11 mouse cellular contexts compared by ENCODE assay signal in the genomic region with DNA sequence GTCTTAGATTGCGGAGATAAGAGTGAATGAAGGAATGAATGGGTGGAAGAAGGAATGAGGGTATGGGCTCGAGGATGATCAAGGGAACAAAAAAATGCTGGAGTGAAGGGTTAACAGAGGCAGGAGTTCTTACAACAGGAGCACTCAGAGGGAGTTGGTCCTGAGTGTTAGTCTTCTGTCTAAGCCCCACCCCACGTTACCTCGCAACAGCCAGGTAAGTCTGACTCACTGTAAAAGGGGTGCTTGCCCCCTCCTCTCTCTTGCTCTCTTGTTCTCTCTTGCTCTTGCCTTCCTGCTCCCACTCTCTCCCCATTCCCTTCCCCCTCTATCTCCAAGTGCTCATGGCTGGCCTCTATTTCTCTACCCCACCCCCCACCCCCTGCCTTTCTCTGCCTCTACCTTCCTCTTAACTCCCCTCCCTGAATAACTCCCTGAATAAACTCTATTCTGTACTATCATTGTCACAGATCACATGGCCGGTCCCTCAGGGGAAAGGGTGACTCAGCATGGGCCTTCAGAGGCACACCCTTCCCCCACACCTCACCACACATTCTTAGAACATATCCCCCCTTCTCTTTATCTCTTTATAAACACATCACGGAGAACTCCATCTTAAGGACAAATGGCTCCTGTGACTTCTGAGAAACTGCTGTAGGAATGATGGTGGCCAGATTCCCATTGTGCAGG. TPM values are rescaled to one million over a fixed set of nuclear protein-coding genes. Genes with fewer than 3 reads are reported as not detected.
DNase-seq lines count a peak whose midpoint lies in the region; ATAC-seq and TF ChIP-seq lines count a peak whose summit lies in the region.
"Had no signal": no experiment of that assay in that cellular context is flagged by ENCODE, and none has a peak within 500 bp of the region (broad histone marks: within the 10 kb centered on the region; RNA-seq: fewer than 3 reads in every experiment).

No protein-coding gene starts in this region.

- DNase-seq in heart, postnatal 14 days: no peak
- no peak for DNase-seq in midbrain, embryonic 11.5 days (ENCODE audit: low spot score, missing footprints)
- peak; percentile 21 for DNase-seq in yolk sac, embryonic 10.5 days (ENCODE audit: low spot score)
- DNase-seq in frontal cortex, postnatal 14 days (ENCODE audit: low spot score in 2 of 2): no peak
- DNase-seq in cerebellum, adult 11 months: no peak
- DNase-seq: gastrocnemius, postnatal 14 days had no signal

- peaks cover 27% of the 10 kb centered on the region for H3K4me1 ChIP-seq in heart, embryonic 11.5 days (ENCODE audit: control insufficient read depth, insufficient read depth, low read length)
- H3K4me1 ChIP-seq in midbrain, embryonic 13.5 days (replicated peaks): peaks cover 44% of the 10 kb centered on the region
- H3K4me1 ChIP-seq in midbrain, embryonic 11.5 days (ENCODE audit: control insufficient read depth, insufficient read depth, low read length): peaks cover 19% of the 10 kb centered on the region
- H3K4me1 ChIP-seq in cortical plate, adult 2 months (ENCODE audit: control insufficient read depth, insufficient read depth, low read length): peaks cover 18% of the 10 kb centered on the region

- no peak for TF ChIP-seq CTCF in cortical plate, adult 2 months (IDR thresholded peaks at IDR 0.05; ENCODE audit: extremely low read depth, insufficient read depth, low read length)

- no peaks in the 10 kb centered on the region for H3K36me3 ChIP-seq in heart, embryonic 11.5 days (ENCODE audit: control insufficient read depth, insufficient read depth, low read length)
- H3K36me3 ChIP-seq in midbrain, embryonic 13.5 days: no peaks in the 10 kb centered on the region
- H3K36me3 ChIP-seq in midbrain, embryonic 11.5 days (ENCODE audit: control insufficient read depth, insufficient read depth, low read length): no peaks in the 10 kb centered on the region

- no peak for TF ChIP-seq POLR2A in cortical plate, adult 2 months (IDR thresholded peaks at IDR 0.05; ENCODE audit: extremely low read depth, insufficient read depth, low read length)

- peak; percentile 61 for ATAC-seq in heart, embryonic 11.5 days (replicated peaks; ENCODE audit: insufficient number of reproducible peaks, low FRiP score, low TSS enrichment)
- no peak for ATAC-seq in midbrain, embryonic 13.5 days
- no peak for ATAC-seq in midbrain, embryonic 11.5 days (ENCODE audit: low FRiP score)
- ATAC-seq: CD4-positive, CD25-positive, alpha-beta regulatory T cell, adult 4 months; forebrain, embryonic 13.5 days had no signal

- peaks cover 45% of the 10 kb centered on the region for H3K27me3 ChIP-seq in heart, embryonic 11.5 days (ENCODE audit: control insufficient read depth, insufficient read depth, low read length)
- H3K27me3 ChIP-seq in midbrain, embryonic 13.5 days: no peaks in the 10 kb centered on the region
- H3K27me3 ChIP-seq in midbrain, embryonic 11.5 days (ENCODE audit: control insufficient read depth, insufficient read depth, low read length): no peaks in the 10 kb centered on the region; the same call in 1 of the 2 replicates
- H3K27me3 ChIP-seq: forebrain, embryonic 13.5 days had no signal

- intact Hi-C loops in heart, postnatal 14 days (cut with DNase I): no loop called here

- no peak overlapping the region for H3K27ac ChIP-seq in heart, embryonic 11.5 days (ENCODE audit: low read depth, low read length)
- 0 out of 2 replicates have a peak overlapping the region, but pooled peaks have one; percentile 87 for H3K27ac ChIP-seq in midbrain, embryonic 13.5 days
- H3K27ac ChIP-seq in midbrain, embryonic 11.5 days (ENCODE audit: low read depth, low read length): no peak overlapping the region
- peak overlapping the region; percentile 24; the same call in 1 of the 2 replicates for H3K27ac ChIP-seq in cortical plate, adult 2 months (ENCODE audit: insufficient read depth, low read length)

- no peak overlapping the region for H3K4me2 ChIP-seq in heart, embryonic 11.5 days
- no peak overlapping the region for H3K4me2 ChIP-seq in midbrain, embryonic 13.5 days (replicated peaks)
- H3K4me2 ChIP-seq in midbrain, embryonic 11.5 days: no peak overlapping the region

- H3K9me3 ChIP-seq in heart, embryonic 11.5 days (replicated peaks; ENCODE audit: control insufficient read depth, low read length): no peaks in the 10 kb centered on the region
- H3K9me3 ChIP-seq in midbrain, embryonic 13.5 days: no peaks in the 10 kb centered on the region
- H3K9me3 ChIP-seq in midbrain, embryonic 11.5 days (ENCODE audit: control insufficient read depth, low read length): no peaks in the 10 kb centered on the region
- H3K9me3 ChIP-seq: forebrain, embryonic 13.5 days had no signal

- WGBS in heart, embryonic 11.5 days (ENCODE audit: insufficient replicate concordance): 50% methylated on average over 6 of the region's 6 CpGs
- 72% methylated on average over 6 of the region's 6 CpGs for WGBS in midbrain, embryonic 13.5 days
- WGBS in midbrain, embryonic 11.5 days: 62% methylated on average over 6 of the region's 6 CpGs

- H3K9ac ChIP-seq in heart, embryonic 11.5 days (ENCODE audit: low read depth, low read length): no peak overlapping the region
- no peak overlapping the region for H3K9ac ChIP-seq in midbrain, embryonic 13.5 days (replicated peaks)
- no peak overlapping the region for H3K9ac ChIP-seq in midbrain, embryonic 11.5 days (ENCODE audit: low read length)
- H3K9ac ChIP-seq: forebrain, embryonic 13.5 days had no signal

- no peak overlapping the region for H3K4me3 ChIP-seq in heart, embryonic 11.5 days (ENCODE audit: low read depth, low read length)
- no peak overlapping the region for H3K4me3 ChIP-seq in midbrain, embryonic 13.5 days (replicated peaks)
- H3K4me3 ChIP-seq in midbrain, embryonic 11.5 days (ENCODE audit: low read depth, low read length): no peak overlapping the region
- no peak overlapping the region for H3K4me3 ChIP-seq in cortical plate, adult 2 months (ENCODE audit: insufficient read depth, low read length)
- H3K4me3 ChIP-seq: forebrain, embryonic 13.5 days had no signal

RNA-seq across cellular contexts. Expression of gene Dact2, which starts 37.2 kb away (rescaled TPM):
- polyA plus RNA-seq in heart, embryonic 11.5 days (2014; fragmentation: Nextera tagmentation; extraction: Ambion mirVana): 1.8 and 2.7 TPM in 2 replicates
- total RNA-seq in heart, postnatal 14 days (2021): 1 to 10 TPM; 1.9 to 2.5 TPM
- 0.66 and 0.94 TPM in 2 replicates for polyA plus RNA-seq in midbrain, embryonic 13.5 days (2015; fragmentation: Nextera tagmentation; extraction: Ambion mirVana)
- 0.18 and 0.32 TPM in 2 replicates for polyA plus RNA-seq in midbrain, embryonic 11.5 days (2014; fragmentation: Nextera tagmentation; extraction: Ambion mirVana)
- polyA plus RNA-seq in cortical plate, adult 2 months (2012; rRNA removed): 69.7 and 71.4 TPM in 2 replicates
- polyA plus RNA-seq: CD4-positive, CD25-positive, alpha-beta regulatory T cell, adult 4 months had no signal

Comparison
In these comparisons a context has a peak if more than half of its experiments do, and no peak if none do; other contexts are left out.
1. H3K27ac ChIP-seq: peak in midbrain, embryonic 13.5 days (single experiment) and cortical plate, adult 2 months (single experiment); none in heart, embryonic 11.5 days (single experiment) and midbrain, embryonic 11.5 days (single experiment).
2. RNA of gene Dact2, which starts 37.2 kb away (polyA plus RNA-seq): 69.7 to 71.4 TPM in cortical plate, adult 2 months; 1.8 to 2.7 TPM in heart, embryonic 11.5 days, 0.66 to 0.94 TPM in midbrain, embryonic 13.5 days and 0.18 to 0.32 TPM in midbrain, embryonic 11.5 days; every median in the first group is over 10 times any median in the second.